Mouse (Mus musculus): Measurements from ENCODE around the gene Mtf1.
A peak's percentile ranks its signal among the peaks of the same experiment; 100 is the strongest.

Mtf1 gene

GRCm38 (mm10) chr4:124856294-124856693, 54.4 kb downstream of the Mtf1 start:
- no peak for DNase-seq (ENCODE audit: low spot score)

GRCm38 (mm10) chr4:124858370-124858769, 56.5 kb downstream of the Mtf1 start:
- DNase-seq (ENCODE audit: low spot score) = no peak

- peak; percentile 69 for DNase-seq (ENCODE audit: low spot score)
Observed at GRCm38 (mm10) chr4:124860446-124860845, 58.5 kb downstream of the Mtf1 start.

- DNase-seq (ENCODE audit: low spot score) = no peak
Observed at GRCm38 (mm10) chr4:124861283-124862188, 59.6 kb downstream of the Mtf1 start, which contains the start of gene Maneal. Gene Maneal (minus strand): TSS chr4:124862171.

- DNase-seq (ENCODE audit: low spot score) = no peak
Observed at GRCm38 (mm10) chr4:124872719-124873118, 70.8 kb downstream of the Mtf1 start.

- no peak for DNase-seq (ENCODE audit: low spot score)
Observed at GRCm38 (mm10) chr4:124880599-124880998, 78.7 kb downstream of the Mtf1 start, which contains the start of gene Epha10. Gene Epha10 (plus strand): TSS chr4:124880899.

GRCm38 (mm10) chr4:124881341-124881908, 79.5 kb downstream of the Mtf1 start:
- peak; percentile 51 for DNase-seq (ENCODE audit: low spot score)

GRCm38 (mm10) chr4:124882151-124882729, 80.3 kb downstream of the Mtf1 start:
- DNase-seq (ENCODE audit: low spot score) = peak; percentile 40

GRCm38 (mm10) chr4:124888702-124889101, 86.8 kb downstream of the Mtf1 start:
- no peak for DNase-seq (ENCODE audit: low spot score)

GRCm38 (mm10) chr4:124889935-124890334, 88.0 kb downstream of the Mtf1 start:
- no peak for DNase-seq (ENCODE audit: low spot score)

GRCm38 (mm10) chr4:124890831-124891230, 88.9 kb downstream of the Mtf1 start:
- DNase-seq (ENCODE audit: low spot score) = no peak

- no peak for DNase-seq (ENCODE audit: low spot score)
Observed at GRCm38 (mm10) chr4:124893769-124894168, 91.9 kb downstream of the Mtf1 start.

- no peak for DNase-seq (ENCODE audit: low spot score)
Observed at GRCm38 (mm10) chr4:124894508-124895428, 92.9 kb downstream of the Mtf1 start.

GRCm38 (mm10) chr4:124898428-124898827, 96.5 kb downstream of the Mtf1 start:
- DNase-seq (ENCODE audit: low spot score) = no peak
